Mouse (Mus musculus) right cerebral cortex, adult 18-20 months (tissue): Measurements from ENCODE around the gene Mmd2.

Source experiments
- DNase-seq: peaks from one replicate; pipeline ENCODE4 v3.0.0; 2022; ENCODE audit warnings: mixed read lengths

Mmd2 gene

DNA sequence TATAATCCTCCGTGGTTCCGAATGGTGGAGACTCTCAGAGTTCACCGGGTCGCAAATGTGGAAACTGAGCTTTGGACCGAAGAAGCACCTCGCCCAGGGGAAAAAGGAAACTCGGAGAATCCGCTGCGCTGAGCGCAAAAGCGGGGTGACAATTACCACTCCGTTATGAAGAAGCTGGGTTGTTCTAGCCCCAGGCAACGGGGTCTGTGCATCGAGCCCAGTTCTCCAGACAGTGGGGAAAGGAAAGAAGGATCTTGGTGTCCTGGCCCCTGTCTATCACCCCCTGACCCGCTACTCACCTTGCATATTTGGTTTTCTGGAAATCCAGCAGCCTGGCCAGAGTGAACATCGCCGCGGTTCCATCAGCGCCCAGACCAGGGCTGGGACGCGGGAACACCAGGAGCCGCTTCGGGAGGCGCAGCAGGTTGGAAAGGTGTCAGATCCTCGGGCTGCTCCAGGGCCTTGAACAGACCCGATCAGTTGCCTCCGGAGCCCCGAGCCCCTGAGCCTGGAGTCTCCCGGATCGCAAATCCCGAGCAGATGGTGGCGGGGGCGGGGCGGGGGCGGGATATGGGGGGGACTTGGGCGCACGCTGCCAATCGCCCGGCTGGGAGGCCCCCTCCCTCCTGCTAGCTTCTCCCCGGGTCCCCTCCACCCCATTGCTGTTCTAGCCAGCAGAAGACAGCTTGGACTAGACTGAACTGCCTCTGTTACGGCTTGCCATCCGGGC lies at the start of gene Mmd2:
Gene Mmd2, minus strand, starts transcription at position 542 of the 730 bp plus-strand sequence.
- peak; percentile 62 for DNase-seq

DNA sequence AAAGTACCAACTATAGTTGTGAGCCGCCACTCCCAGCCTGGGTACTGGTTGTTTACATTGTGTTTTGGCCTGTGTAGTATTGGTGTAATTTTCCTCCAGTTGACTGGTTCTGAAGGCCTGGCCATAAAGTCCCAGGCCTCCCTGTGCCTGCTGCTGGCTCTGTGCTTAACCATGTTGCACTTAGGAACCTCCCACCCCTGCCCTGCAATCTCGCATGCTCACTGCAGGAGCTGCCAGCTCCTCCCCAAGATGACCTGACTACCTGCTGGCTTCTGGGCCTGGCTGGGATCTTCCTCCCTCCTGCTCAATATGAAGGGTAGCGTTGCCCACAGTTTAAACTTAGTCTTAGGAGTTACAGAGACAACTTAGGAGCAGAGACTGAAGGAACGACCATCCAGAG lies 43.7 kb upstream of the Mmd2 start:
- DNase-seq = no peak

DNA sequence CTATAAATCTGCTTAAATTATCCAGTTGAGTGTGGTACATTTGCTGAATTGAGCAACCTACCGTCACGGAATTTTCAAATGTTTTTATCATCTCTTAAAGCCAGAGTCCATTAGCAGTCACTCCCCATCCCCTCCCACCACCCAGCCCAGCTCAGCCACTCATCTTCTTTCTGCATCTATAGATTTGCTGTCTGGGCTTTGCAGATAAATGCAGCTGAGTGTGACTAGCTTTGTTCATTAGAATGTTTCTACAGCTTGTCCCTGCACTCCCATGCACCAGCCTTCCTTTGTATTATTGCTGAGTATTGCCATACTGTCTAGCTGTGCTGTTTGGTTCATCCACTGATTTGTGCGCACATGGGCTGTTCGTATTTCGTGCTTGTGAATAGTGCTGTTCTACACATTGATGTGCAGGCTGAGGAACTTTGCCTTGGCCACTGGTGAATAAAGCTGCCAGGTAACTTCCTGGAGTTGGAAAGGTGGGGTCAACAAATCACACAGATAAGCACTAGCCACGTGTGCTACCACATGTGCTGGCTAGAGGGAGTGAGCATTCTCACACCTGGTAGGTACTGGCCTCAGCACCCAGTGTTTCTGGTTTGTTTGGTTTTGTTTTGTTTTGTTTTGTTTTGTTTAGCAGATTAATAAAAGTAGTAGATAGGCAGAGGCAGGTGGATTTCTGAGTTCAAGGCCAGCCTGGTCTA lies 42.3 kb upstream of the Mmd2 start:
- DNase-seq = no peak

DNA sequence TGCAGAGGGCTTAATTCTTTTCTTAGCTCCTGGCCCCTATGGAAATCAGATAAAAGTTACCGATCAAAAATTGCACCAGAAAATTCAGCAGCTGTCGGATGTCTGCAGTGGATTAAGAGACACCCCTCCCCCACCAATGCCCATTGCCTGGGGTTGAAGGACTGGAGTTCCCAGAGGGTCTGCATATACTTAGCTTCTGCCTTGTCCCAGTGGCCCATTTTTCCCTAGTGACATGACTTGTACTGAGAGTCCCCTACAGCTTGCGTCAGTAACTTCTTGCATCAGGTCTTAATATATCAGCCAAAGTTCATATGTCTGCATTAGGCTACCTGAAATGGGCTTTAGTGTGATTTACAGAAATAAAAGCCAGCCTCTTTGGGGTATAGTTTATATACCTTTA lies 41.8 kb upstream of the Mmd2 start:
- no peak for DNase-seq

DNA sequence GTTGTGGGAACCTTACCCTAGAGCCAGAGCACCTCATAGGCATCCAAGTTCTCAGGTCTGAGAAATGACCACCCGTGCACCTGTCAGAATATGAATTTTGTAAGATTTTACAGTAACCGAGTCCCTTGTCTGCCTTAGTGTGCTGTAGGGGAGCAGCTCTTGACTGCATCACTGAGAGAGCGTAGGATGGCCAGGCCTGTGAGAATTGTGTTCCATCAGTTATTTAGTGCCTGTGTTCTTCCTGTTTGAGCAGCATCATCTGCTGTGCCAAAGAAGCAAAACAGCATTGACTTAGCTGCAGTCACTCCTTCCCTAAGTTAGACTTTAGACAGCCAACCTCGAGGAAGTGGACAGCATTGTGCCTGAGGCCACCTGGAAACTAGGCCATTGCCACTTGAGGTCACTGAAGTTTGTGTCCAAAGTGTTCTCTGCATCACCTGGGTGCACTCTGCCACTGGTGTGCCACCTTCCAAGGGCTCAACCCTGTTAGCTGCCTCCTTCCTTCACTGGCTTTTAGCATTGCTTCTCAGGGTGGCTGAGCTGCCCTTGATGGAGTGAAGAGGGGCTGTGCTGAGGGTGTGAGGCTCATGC lies 41.0 kb upstream of the Mmd2 start:
- DNase-seq = no peak

DNA sequence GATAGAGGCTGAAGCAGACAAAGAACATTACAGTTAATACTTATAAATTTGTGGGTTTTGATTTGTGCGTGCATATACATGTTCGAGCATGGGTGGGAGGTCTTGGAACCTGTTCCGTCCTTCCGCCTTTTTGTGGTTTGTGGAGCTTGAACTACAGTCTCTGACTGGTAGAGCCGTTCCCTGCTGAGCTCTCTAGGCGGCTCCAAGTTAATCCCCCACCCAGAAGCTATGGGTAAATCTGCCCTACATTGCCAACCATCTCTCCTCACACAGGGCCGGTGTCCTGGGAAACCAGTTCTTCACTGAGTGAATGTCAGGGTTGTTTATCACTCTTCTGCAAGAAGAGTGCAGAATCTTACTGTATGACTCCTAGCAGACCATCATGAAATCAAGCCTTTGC lies 39.6 kb upstream of the Mmd2 start:
- DNase-seq = no peak

DNA sequence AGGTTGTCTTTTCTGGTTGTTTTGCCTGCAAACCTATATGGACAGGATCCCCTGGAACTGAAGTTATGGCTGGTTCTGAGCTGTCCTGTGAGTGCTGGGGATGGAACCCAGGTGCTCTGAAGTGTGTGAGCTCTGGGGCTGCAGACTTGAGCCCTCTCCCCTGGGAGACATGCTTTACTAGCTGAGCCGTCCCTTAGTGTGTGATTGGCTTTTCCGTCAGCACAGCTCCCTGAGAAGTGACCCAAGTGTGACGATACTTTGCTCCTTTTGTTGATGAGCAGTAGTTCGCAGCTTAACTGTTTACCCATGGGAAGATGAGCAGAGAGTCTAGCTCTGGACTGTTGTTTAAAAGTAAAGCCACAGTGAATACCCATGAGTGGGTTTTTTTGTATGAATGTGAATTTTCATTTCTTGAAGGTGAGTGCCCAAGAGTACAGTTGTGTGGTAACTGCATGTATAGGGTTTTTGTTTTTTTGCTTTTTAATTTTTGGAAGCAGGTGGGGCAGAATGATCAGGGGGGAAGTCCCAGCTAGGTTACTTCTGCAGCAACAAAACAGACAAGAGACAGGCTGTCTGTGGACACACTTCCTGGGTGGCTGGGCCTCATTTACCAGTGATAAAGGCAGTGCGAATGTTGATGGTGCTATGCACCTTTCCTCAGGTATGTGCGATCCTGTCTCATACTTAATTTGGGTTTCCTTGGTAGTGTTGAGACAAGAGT lies 32.9 kb upstream of the Mmd2 start:
- DNase-seq = no peak

DNA sequence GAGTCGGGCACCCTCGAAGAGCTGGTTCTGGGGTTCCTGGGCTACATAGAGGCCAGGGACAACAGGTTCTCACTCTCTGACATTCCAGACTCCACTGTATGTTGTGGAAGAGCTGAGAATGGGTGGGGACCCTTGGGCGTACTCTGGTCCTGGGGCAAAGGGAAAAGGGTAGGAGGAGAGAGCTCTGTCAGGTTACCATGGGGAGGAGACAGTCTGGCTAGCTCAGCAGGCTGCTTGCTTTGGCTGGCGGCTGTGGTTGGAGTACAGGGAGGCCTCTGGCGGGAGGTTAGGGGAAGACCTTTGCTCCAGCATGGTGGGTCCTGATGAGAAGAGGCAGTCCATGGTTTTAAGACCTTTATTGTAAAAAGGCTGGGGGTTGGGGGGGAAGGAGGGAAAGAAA lies 31.5 kb upstream of the Mmd2 start:
- no peak for DNase-seq

DNA sequence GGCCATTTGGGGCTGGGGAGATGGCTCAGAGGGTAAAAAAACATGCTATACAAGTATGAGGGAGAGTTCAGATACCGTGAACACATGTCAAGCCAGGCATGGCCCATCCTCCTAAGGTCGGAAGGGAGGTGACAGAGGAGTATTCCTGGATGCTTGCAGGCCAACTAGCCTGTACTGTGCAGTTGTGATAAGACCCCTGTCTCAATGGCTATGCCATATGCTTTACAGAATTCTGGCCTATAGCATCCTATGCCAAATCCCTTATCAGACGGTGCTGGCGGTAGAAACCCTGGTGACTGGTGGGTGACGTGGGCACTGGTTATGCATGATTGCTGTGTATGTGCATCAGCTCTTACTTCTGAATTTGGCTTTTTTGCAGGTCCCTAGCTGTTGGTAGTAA lies 29.2 kb upstream of the Mmd2 start:
- no peak for DNase-seq

DNA sequence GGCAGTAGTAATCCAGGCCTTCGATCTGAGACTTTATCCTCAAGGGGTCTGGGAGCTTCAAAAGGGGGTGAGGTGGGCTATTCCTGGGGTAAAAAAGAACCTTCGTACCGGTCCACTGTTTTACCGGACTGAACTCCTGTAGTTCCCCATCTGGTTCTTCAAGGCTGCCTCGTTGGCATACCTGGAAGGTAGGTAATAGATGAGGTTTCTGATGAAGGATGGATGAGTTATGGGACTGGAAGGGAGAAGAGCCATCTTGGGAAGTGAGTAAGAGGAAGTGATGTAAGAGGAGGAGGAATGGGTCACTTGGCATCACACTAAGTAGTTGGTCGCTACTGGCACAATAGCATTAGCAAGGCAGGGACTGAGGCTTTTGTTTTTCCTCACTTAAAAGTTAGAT lies 21.6 kb upstream of the Mmd2 start:
- DNase-seq = no peak

DNA sequence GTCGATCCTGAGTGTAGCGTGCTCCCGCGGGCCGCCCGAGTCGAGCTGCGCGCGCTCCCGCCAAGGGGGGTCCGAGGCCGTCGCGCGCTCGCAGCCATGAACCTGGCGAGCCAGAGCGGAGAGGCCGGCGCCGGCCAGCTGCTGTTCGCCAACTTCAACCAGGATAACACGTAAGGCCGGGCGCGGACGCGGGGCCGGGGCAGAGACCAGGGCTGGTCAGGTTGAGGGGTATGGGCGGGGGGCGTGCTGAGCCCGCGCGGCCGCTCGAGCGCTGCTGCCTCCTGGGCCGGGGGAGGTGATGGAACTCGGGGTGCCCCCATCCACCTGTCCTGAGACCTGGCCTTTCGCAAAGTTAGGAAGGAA lies 21.0 kb upstream of the Mmd2 start:
- DNase-seq = no peak

DNA sequence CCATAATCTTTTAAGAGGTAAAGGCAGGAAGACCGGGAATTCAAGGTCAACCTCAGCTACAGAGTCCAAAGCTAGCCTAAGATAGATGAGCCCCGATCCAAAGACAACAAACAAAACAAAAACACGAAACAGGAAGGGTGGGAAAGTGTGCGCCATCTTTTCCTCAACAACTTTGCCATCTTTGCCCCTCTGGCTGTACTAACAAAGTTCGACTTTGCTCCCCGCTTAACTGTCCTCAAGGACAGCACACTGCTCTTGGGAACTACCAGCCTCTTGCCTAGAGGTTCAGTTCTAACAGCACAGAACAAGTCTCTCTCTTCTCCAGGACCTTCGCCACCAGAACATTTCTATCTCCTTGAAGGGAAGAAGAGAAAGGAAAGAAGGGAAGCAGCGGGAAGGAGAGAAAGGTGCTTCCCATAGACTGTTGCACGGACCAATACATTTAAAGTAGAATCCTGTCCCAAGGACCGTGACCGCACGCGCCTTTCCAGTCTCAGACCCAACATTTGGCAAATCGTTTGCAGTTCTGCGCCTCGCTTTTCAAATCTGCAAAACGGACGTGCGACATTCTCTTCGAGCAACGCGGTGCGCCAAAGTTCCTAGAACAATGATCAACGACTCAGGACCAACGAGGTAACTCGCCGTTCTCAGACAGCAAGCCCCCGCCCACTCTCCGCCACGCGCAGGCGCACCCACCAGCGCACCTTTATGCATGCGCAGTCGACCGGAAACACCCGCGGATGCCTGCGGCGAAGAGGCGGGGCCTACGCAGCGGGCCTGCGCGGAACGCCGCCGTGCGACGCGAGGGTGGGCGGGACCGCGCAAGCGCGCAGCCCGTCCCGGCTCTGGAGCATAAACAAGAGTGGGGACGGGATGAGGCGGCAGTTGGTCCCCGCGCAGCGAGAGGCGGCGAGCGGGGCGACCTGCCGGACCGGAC lies 20.4 kb upstream of the Mmd2 start:
- peak; percentile 97 for DNase-seq

DNA sequence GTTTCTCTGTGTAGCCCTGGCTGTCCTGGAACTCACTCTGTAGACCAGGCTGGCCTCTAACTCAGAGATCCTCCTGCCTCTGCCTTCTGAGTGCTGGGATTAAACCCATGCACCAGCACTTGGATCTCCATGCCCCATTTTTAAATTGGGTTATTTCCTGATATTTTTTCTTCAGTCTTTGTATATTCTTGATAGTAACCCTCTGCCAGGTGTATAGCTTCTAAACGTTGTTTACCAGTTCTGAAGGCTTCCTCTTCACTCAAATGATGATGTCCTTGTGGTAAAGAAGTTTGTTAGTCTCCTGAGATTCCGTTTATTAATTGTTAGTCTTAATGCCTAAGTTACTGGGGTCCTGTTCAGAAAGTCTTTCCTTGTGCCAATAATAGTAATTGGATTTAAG lies 18.8 kb upstream of the Mmd2 start, which contains the start of gene Wipi2:
Gene Wipi2, plus strand, starts transcription at position 301 of the 400 bp plus-strand sequence.
- no peak for DNase-seq

DNA sequence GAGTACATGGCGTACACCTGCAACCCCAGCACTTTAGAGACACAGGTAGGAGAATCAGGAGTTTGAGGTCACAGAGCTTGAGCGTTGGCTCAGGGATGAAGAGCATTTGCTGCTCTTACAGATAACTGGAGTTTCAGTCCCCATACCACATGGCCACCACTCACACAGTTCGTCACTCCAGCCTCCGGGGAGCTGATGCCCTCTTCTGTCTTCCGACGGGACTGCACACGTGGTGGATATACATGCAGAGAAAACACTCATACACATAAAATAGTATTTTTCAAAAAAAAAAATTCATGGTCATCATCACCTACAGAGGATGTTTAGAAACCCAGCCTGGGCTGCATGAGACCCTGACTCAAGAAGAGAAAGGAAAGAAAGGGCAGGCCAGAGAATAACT lies 14.5 kb upstream of the Mmd2 start:
- no peak for DNase-seq

DNA sequence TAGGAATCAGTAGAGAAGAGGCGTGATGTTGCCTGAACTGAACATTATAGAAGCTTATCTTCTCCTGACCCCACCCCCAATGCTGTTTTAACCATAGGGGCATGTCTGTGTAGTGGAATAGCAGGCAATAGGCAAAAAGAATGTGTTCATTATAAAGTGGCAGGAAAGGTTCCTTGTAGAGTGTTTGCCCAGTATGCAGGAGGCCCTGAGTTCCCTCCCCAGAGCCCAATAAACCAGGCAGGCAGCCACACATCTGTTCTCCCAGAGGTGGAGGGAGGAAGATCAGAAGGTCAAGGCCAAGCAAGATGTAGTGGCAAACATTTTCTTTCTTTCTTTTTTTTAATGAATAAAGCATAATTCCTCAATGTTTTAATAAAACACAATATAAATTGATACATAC lies 13.5 kb upstream of the Mmd2 start:
- no peak for DNase-seq

DNA sequence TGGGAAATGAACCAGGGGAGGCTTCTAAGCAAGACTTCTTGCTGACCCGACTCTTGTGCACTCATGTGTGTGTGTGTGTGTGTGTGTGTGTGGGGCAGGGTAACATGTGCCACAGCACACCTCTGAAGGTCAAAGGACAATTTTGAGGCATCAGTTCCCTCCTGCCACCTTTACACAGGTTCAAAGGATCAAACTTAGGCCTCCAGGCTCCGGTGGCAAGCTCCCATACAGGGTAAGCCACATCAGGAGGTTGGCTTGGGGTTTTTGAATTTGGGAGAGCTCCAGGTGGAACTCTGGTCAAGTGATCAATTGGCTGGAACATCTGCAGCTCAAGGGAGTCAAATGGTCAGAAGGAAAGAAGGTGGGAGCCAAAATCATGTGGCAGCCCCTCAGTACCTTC lies 12.8 kb upstream of the Mmd2 start:
- DNase-seq = no peak

DNA sequence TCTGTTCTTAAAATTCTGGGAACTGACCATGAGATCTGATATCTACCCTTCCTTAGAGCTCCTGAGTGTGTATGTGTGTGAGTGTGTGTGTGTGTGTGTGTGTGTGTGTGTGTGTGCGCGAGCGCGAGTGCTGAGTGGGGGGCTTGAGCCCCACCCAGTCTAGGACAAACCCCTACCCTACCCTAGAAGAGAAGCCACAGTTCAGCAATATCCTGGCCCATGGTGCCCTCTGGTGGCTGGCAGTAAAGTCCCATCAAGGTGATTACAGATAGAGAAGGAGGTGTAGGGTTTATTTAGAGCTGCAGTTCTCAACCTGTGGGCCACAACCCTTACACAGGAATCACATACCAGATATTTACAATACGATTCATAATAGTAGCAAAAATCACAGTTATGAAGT lies 11.3 kb upstream of the Mmd2 start:
- DNase-seq = no peak

DNA sequence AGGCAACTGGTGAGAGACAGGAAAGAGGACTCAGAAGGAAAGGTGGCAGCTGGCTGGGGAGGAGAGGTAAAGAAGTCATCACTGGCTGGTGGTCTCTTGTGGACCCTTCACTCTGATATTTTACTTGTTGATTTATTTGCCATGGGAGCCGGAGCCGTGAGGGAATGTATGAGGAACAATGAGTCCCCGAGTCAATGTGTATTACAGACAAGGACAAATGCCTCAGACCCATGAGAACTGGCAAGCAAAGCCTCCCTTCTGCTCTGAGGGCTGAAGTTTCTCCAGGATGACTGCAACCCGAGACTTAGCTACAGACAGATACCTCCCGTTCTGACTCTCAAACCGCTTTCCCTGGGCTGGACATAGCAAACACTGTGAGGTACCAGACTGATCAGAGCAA lies 7.7 kb upstream of the Mmd2 start:
- DNase-seq = no peak

DNA sequence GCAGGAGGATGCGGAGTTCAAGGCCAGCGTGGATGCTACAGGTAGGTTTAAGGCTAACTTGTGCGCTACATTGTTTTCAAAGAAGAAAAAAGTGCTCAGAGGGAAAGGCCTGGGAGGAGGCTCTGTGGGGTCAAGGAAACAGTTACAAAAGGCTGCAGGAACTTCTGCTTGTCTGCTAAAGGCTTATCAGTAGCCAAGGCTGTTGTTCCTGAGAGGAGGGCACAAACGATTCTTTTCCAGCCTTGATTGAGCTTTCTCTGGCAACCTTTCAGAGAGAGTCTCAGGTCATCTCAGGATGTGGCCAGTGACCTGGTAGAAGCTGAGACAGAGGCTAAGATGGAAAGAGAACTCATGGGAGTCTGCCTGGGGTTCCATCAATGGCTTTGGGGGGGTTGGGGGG lies 7.0 kb upstream of the Mmd2 start:
- no peak for DNase-seq

DNA sequence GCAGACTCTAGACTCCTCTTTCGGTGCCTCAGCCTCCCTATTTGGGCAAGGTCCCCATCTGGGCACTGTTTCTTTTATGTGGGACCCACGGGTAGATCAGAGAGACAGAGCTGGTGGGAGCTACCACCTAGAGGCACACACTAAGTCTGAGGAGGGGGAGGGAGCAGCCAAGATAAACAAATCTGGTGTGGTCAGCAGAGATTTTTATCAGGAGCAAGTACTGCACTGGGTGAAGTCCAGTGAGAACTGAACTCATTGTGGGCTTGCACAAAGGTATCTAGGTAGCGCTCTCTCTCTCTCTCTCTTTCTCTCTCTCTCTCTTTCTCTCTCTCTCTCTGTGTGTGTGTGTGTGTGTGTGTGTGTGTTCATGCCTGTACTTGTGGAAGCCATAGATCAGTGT lies 5.9 kb upstream of the Mmd2 start:
- no peak for DNase-seq

DNA sequence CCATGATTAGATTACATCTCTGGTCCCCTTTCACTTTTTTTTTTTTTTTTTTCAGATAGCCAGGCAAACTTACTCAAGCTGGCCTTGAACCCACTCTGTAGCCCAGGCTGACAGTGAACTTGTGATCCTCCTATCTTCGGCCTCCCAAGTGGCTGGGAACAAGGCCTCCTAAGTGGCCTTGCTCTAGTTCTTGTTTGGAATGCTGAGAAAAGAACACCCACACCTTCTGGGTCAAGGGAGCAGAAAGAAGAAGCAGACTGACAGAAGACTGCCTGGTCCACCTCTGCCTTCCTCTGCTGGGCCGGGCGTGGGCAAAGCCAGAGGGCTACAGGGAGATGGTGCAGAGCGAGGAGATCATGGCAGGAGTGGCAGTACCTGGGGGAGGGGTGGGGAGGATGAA lies 1.8 kb upstream of the Mmd2 start:
- DNase-seq = no peak

DNA sequence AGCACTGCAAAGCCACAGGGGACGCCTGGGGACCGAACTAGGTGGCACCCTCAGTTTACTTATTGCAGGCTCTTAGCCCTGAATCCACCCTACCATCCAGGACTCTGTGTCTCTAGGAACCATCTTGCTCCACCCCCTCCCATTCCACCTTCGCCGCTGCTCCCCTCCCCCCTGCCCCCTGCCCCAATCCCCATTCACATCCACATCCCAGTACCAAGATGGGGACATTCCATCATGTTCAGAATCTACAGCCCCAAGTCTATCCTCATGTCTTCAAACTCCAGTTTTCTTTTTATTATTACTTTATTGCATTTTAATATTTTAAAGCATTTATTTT lies 357 bp upstream of the Mmd2 start:
- DNase-seq = no peak

DNA sequence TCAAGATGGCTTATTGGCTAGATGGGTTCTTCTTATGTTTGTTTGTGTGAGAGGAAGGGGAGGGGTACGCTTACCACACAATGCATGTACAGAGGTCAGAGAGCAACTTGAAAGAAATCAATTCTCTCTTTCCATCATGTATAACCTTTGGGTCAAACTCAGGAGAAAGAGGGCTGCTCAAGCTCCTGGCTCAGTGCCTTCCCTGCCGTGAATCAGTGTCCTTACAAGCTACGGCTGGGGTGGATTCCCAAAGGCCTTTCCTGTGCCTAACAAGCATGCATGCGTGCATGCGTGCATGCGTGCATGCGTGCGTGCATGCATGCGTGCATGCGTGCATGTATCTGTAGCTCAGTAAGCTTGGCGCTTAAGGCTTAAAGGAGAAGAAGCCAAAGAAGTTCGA lies 3.3 kb downstream of the Mmd2 start:
- DNase-seq = no peak
